Mouse (Mus musculus) kidney, adult 18-20 months (tissue): ENCODE data around the gene Spry2.
A peak's percentile ranks its signal among the peaks of the same experiment; 100 is the strongest.

Source experiments
- DNase-seq: peaks from one replicate; pipeline ENCODE4 v3.0.0; 2021

The Spry2 gene

GRCm38 (mm10) chr14:105896791-105897568 is at the start of gene Spry2:
Spry2 (minus strand) TSS chr14:105896819.
- peak; percentile 93 for DNase-seq

- DNase-seq, result no peak
Observed at GRCm38 (mm10) chr14:105941353-105941752, 44.7 kb upstream of the Spry2 start.

GRCm38 (mm10) chr14:105926726-105927125 is 30.1 kb upstream of the Spry2 start:
- no peak for DNase-seq

- no peak for DNase-seq
Observed at GRCm38 (mm10) chr14:105925305-105925704, 28.7 kb upstream of the Spry2 start.

GRCm38 (mm10) chr14:105924712-105925111 is 28.1 kb upstream of the Spry2 start:
- no peak for DNase-seq

GRCm38 (mm10) chr14:105922874-105923273 is 26.3 kb upstream of the Spry2 start:
- no peak for DNase-seq

GRCm38 (mm10) chr14:105922427-105922826 is 25.8 kb upstream of the Spry2 start:
- no peak for DNase-seq

GRCm38 (mm10) chr14:105921217-105921695 is 24.6 kb upstream of the Spry2 start:
- no peak for DNase-seq

- DNase-seq, result no peak
Observed at GRCm38 (mm10) chr14:105920395-105921216, 24.0 kb upstream of the Spry2 start.

- no peak for DNase-seq
Observed at GRCm38 (mm10) chr14:105907216-105907615, 10.6 kb upstream of the Spry2 start.

GRCm38 (mm10) chr14:105905935-105906334 is 9.3 kb upstream of the Spry2 start:
- no peak for DNase-seq

GRCm38 (mm10) chr14:105905509-105905908 is 8.9 kb upstream of the Spry2 start:
- no peak for DNase-seq

GRCm38 (mm10) chr14:105902807-105903206 is 6.2 kb upstream of the Spry2 start:
- peak; percentile 65 for DNase-seq

GRCm38 (mm10) chr14:105900841-105901240 is 4.2 kb upstream of the Spry2 start:
- no peak for DNase-seq

GRCm38 (mm10) chr14:105899116-105899515 is 2.5 kb upstream of the Spry2 start:
- no peak for DNase-seq

- DNase-seq, result peak; percentile 95
Observed at GRCm38 (mm10) chr14:105898266-105899111, 1.9 kb upstream of the Spry2 start.

GRCm38 (mm10) chr14:105897569-105898101 is 1.0 kb upstream of the Spry2 start:
- DNase-seq, result peak; percentile 76

GRCm38 (mm10) chr14:105895961-105896651 is 513 bp downstream of the Spry2 start:
- peak; percentile 75 for DNase-seq

GRCm38 (mm10) chr14:105894971-105895873 is 1.4 kb downstream of the Spry2 start:
- DNase-seq, result peak; percentile 62

GRCm38 (mm10) chr14:105893623-105893995 is 3.0 kb downstream of the Spry2 start:
- DNase-seq, result peak; percentile 47
